Mouse (Mus musculus) WW6 (cell line): ENCODE data around the gene Olfr1366.
"Not testable (repeated sequence)": the region's sequence is repeated elsewhere in the genome, so short reads cannot be mapped to it uniquely, and the experiment has no call there.

Source experiments
- DNase-seq: peaks from one replicate; pipeline ENCODE4 v3.0.0-alpha.2; 2013; ENCODE audit warnings: low read depth, low spot score

Olfr1366 gene

DNA sequence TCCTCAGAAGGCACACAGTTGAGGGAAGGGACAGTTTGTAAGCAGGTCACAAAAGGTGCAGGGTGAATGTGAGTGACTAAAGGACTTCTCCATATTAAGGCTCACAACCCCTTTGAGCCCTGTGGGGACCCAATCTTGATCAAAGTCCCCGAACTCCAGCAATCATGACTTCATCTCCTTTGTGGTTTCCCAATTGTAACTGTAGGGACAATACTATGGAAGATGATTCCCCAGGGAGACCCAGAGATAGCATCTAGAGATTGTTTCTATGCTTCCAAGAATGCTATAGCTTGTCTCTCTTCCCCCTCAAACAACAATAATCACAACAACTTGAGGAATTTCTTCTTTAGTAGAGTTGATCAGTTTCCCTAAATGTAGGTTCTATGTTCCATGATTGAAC, at the start of gene Olfr1366:
TSS of gene Olfr1366 (minus strand) at position 101 of the 400 bp plus-strand sequence.
- no peak for DNase-seq

DNA sequence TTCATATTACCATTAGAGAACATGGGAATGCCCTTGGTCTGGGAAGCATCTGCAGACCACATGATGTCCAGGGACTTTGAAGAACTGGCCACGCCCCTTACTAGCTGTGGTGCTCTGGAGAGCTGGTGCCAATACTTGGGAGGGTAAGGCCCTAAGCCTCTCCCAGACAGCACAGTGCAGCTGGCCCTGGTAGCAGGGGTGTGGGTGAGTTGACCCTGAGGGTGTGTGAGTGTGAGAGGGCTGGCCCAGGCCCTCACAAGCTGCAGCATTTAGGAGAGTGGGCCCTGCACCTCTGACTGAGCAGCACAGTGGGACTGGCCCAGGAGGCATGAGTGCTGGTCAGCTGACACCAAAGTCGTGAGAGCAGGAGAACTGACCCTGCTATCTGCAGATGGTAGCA, 49.0 kb upstream of the Olfr1366 start:
- DNase-seq: no peak

GRCm38 (mm10) chr13:21581659-21582058, 39.1 kb upstream of the Olfr1366 start, which contains the start of gene Olfr1364:
TSS of gene Olfr1364 (minus strand) at chr13:21581759.
- no peak for DNase-seq

DNA sequence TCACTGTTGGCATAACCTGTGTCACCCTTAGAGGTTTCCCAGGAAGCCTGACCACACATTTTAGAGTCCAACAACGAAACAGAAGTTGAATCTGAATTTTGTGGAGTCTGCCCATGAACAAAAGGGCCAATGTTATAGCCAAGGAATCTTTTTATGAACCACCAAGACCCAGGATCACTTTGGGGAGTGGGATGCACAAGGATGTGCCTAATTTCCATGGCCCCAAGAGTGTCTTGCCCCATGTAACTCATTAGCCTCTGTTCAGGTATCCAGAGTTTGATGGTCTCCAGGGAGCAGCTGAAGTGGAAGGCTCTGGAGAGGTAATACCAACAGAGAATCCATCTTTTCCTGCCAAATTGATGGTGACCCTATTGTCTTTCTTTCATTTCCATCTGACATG, 17.2 kb upstream of the Olfr1366 start, which contains the start of gene Olfr1535:
TSS of gene Olfr1535 (minus strand) at position 101 of the 400 bp plus-strand sequence.
- no peak for DNase-seq

GRCm38 (mm10) chr13:21550416-21551110, 8.0 kb upstream of the Olfr1366 start:
- no peak for DNase-seq

GRCm38 (mm10) chr13:21549487-21549886, 6.9 kb upstream of the Olfr1366 start:
- DNase-seq: no peak

DNA sequence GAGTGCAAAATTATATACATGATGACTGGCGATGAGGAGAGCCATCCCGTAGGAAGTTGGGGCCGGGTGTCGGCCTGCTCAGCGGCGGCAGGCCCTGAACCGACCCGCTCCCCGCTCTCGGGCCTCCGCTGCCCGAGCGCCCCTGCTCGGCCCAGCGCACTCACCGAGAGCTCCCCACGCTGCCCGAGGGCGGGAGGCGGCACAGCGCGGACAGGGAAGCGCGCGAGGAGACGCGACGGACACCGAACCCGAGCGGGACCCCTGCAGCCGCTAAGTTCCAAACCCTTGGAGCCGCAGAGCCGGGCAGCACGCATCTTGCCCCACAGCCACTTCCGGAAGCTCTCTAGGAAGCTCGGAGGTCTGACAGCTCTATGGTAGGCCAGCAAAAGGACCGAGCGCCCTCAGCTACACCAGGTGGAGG, 11.8 kb downstream of the Olfr1366 start, which contains the start of gene Zkscan8:
TSS of gene Zkscan8 (minus strand) at position 340 of the 421 bp plus-strand sequence.
- DNase-seq: peak; percentile 67

DNA sequence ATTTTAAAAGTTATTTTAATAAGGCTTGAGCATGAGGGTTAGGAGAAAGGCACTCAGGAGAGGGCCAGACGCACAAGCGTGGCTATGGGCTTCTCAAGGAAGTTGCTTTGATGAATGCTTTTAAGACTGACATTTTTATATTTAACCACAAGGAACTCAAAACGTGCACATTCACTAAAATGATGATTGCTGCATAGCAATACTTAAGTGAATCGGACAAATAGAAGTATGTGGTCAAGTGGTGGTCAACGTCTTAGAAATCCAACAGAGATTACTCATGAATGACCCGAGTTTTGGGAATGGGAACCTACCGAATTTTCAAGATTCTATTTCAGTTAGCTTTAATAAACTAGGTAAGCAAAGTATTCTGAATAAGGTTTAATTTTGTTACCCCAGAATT, 12.5 kb downstream of the Olfr1366 start:
- DNase-seq: no peak

DNA sequence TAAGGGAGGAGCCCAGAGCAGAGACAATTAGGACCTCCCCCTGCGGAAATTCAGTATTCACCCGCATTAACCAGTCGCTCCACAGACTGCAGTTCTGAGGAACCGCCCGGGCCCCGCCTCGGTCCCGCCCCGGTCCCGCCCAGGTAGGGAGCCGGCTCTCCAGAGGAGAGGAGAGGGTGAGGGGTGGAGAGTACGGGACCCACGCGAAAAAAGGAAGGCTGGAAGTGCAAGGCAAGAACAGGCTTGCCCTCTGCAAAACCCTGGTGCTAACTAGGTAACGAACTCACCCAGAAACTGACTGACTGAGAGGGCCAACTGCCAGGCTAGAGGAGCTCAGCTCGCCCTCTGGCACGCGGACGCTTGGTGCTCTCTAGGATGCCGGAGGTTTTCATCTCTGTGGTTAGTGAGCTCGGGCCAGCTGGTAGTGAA, 36.4 kb downstream of the Olfr1366 start:
- peak; percentile 82 for DNase-seq

GRCm38 (mm10) chr13:21502296-21502695, 40.3 kb downstream of the Olfr1366 start:
- DNase-seq: no peak

- DNase-seq: not testable (repeated sequence)
These were observed 41.4 kb downstream of the Olfr1366 start, which contains the start of gene Gm11273 for GRCm38 (mm10) chr13:21501182-21501581. TSS of gene Gm11273 (minus strand) at chr13:21501418.

DNA sequence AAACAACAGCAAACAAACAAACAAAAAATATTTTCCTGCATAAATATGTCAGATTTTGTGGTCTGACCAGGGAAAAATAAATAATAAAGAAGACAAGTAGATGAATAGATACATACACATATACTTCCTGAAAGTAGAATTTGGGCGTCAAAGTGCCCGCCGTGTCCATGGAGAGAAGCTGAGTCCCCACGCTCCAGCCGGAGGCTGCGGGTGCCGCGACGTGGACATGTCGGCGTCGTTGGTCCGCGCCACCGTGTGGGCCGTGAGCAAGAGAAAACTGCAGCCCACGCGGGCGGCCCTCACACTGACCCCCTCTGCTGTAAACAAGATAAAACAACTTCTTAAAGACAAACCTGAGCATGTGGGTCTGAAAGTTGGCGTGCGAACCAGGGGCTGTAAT, 47.5 kb downstream of the Olfr1366 start, which contains the start of gene AK157302:
TSS of gene AK157302 (plus strand) at position 144 of the 400 bp plus-strand sequence.
- no peak for DNase-seq

DNA sequence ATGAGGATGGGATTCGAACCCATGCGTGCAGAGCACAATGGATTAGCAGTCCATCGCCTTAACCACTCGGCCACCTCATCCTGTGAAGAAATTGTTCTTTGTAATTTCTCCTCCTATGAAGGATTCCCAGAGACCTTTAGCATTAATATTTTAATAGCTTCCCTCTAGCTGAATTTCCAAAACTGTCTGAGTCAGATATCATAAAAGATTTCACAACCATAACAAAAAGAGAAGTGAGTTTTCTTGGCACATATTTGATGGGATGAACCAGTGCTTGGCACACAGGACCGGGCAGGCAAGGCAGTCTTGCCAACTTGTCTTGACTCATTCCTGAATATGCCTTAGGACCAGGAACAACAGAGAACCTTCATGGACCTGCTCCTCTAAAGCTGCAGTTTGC, 49.8 kb downstream of the Olfr1366 start:
- DNase-seq: no peak

GRCm38 (mm10) chr13:21486881-21487280, 55.7 kb downstream of the Olfr1366 start:
- DNase-seq: no peak
